Mouse (Mus musculus) limb, embryonic 14.5 days (tissue): ENCODE measurements around the gene AA792892. TPM values are rescaled to one million over a fixed set of nuclear protein-coding genes. Genes with fewer than 3 reads are reported as not detected.
"Not testable (repeated sequence)": the region's sequence is repeated elsewhere in the genome, so short reads cannot be mapped to it uniquely, and the experiment has no call there.

Source experiments
- ATAC-seq: fragments of 200-750 bp; cut with Nextera tagmentation; 2 replicates; pipeline ENCODE4 v1.8.0; 2017; ENCODE audit warnings: low read depth, moderate number of reproducible peaks, moderate TSS enrichment; ENCODE audit not compliant: low FRiP score
- DNase-seq: peaks from one replicate; pipeline ENCODE4 v3.0.0-alpha.2; 2015; ENCODE audit warnings: low spot score
- H3K27ac ChIP-seq: fragments of 300-500 bp; sonication (generic); replicated peaks from 2 replicates; pipeline ENCODE4 v1.5.1; 2014; ENCODE audit warnings: low read depth, mild to moderate bottlenecking, low read length, moderate library complexity, mixed read lengths
- H3K27me3 ChIP-seq: fragments of 300-500 bp; sonication (generic); 2 replicates; pipeline ENCODE4 v1.6.1; 2014; ENCODE audit warnings: low read length, mixed read lengths; ENCODE audit not compliant: control insufficient read depth, insufficient read depth
- H3K36me3 ChIP-seq: fragments of 300-500 bp; sonication (generic); 2 replicates; pipeline ENCODE4 v1.6.1; 2014; ENCODE audit warnings: mild to moderate bottlenecking, low read length, moderate library complexity, mixed read lengths; ENCODE audit not compliant: control insufficient read depth, insufficient read depth
- H3K4me1 ChIP-seq: fragments of 300-500 bp; sonication (generic); 2 replicates; pipeline ENCODE4 v1.6.1; 2014; ENCODE audit warnings: antibody characterized with exemption, low read length, mixed read lengths; ENCODE audit not compliant: control insufficient read depth, insufficient read depth
- H3K4me2 ChIP-seq: fragments of 300-500 bp; sonication (generic); replicated peaks from 2 replicates; pipeline ENCODE4 v1.6.1; 2014; ENCODE audit warnings: low read depth, mild to moderate bottlenecking, low read length, moderate library complexity; ENCODE audit not compliant: severe bottlenecking
- H3K4me3 ChIP-seq: fragments of 300-500 bp; sonication (generic); replicated peaks from 2 replicates; pipeline ENCODE4 v1.5.1; 2014; ENCODE audit warnings: low read length
- H3K9ac ChIP-seq: fragments of 300-500 bp; sonication (generic); 2 replicates; pipeline ENCODE4 v1.6.1; 2014; ENCODE audit warnings: mild to moderate bottlenecking, low read depth, low read length, moderate library complexity; ENCODE audit not compliant: severe bottlenecking
- H3K9me3 ChIP-seq: fragments of 300-500 bp; sonication (generic); 2 replicates; pipeline ENCODE4 v1.6.1; 2016; ENCODE audit warnings: low read length; ENCODE audit not compliant: control insufficient read depth
- WGBS: fragments of 180-500 bp; shearing (Covaris S2); extraction: QIAGEN DNeasy Blood & Tissue Kit; methylation state at CpG from one replicate; pipeline ENCODE4 v1.1.7; 2014; 5-methylcytosine and 5-hydroxymethylcytosine counted together
- polyA plus RNA-seq, 2 experiments: library from polyadenylated mRNA; depleted of rRNA in 1 of 2; stranded (reverse) in 1 of 2; unstranded in 1 of 2; fragments of >200 nt; fragmentation: Nextera tagmentation in 1 of 2; extraction: Ambion mirVana in 1 of 2; gene quantifications; 2 replicates each; pipeline versions ENCODE4 v1.2.1 to v1.2.3; 2012 to 2014

The AA792892 gene
- polyA plus RNA-seq (2012; rRNA removed): not detected in 2 replicates
- not detected in 2 replicates for polyA plus RNA-seq (2014; fragmentation: Nextera tagmentation; extraction: Ambion mirVana)

- DNase-seq, H3K36me3 ChIP-seq, H3K4me3 ChIP-seq, H3K27me3 ChIP-seq, H3K9me3 ChIP-seq, ATAC-seq, H3K27ac ChIP-seq, H3K9ac ChIP-seq, H3K4me2 ChIP-seq, H3K4me1 ChIP-seq: not testable (repeated sequence)
- no CpG with 5 or more reads among the region's 2 CpGs for whole genome bisulfite sequencing
These were observed at the start of gene AA792892 for GRCm38 (mm10) chr5:94339449-94339848. Gene AA792892 (plus strand): TSS chr5:94339749.

- H3K36me3 ChIP-seq, H3K4me1 ChIP-seq, H3K4me2 ChIP-seq, H3K9me3 ChIP-seq, DNase-seq, ATAC-seq, H3K27me3 ChIP-seq, H3K9ac ChIP-seq, H3K4me3 ChIP-seq, H3K27ac ChIP-seq: not testable (repeated sequence)
- 88% methylated on average over 1 of the region's 1 CpGs for WGBS
These were observed 32.9 kb upstream of the AA792892 start, which contains the start of gene A430089I19Rik for GRCm38 (mm10) chr5:94306696-94307095. Gene A430089I19Rik (minus strand): TSS chr5:94306796.

- not testable (repeated sequence) for H3K4me3 ChIP-seq, ATAC-seq, H3K4me2 ChIP-seq, H3K9ac ChIP-seq, H3K36me3 ChIP-seq, H3K9me3 ChIP-seq, H3K4me1 ChIP-seq, DNase-seq, H3K27me3 ChIP-seq, H3K27ac ChIP-seq
- WGBS: no CpG with 5 or more reads among the region's 2 CpGs
These were observed 25.4 kb upstream of the AA792892 start, which contains the start of gene Gm6502 for GRCm38 (mm10) chr5:94314135-94314534. Gene Gm6502 (plus strand): TSS chr5:94314435.

Other genes starting within 250 kb of the AA792892 start
- not detected in 2 replicates for gene Gm3106, start 121.7 kb upstream of the AA792892 start, polyA plus RNA-seq (2012; rRNA removed)
- not detected in 2 replicates for gene Gm3106, start 121.7 kb upstream of the AA792892 start, polyA plus RNA-seq (2014; fragmentation: Nextera tagmentation; extraction: Ambion mirVana)
- not detected in 2 replicates for gene A430089I19Rik, start 33.0 kb upstream of the AA792892 start, polyA plus RNA-seq (2012; rRNA removed)
- gene A430089I19Rik, start 33.0 kb upstream of the AA792892 start, polyA plus RNA-seq (2014; fragmentation: Nextera tagmentation; extraction: Ambion mirVana): not detected in 2 replicates
- gene Gm6502, start 25.3 kb upstream of the AA792892 start, polyA plus RNA-seq (2012; rRNA removed): not detected in 2 replicates
- gene Gm6502, start 25.3 kb upstream of the AA792892 start, polyA plus RNA-seq (2014; fragmentation: Nextera tagmentation; extraction: Ambion mirVana): not detected in 2 replicates
- not detected in 2 replicates for gene Gm7682, start 106.0 kb downstream of the AA792892 start, polyA plus RNA-seq (2012; rRNA removed)
- gene Gm7682, start 106.0 kb downstream of the AA792892 start, polyA plus RNA-seq (2014; fragmentation: Nextera tagmentation; extraction: Ambion mirVana): not detected in 2 replicates
- gene Gm3139, start 186.5 kb downstream of the AA792892 start, polyA plus RNA-seq (2012; rRNA removed): not detected in 2 replicates
- not detected in 2 replicates for gene Gm3139, start 186.5 kb downstream of the AA792892 start, polyA plus RNA-seq (2014; fragmentation: Nextera tagmentation; extraction: Ambion mirVana)